Mouse (Mus musculus) T-helper 1 cell (primary cell): ENCODE results near the gene Fndc7.
"Not testable (repeated sequence)": the region's sequence is repeated elsewhere in the genome, so short reads cannot be mapped to it uniquely, and the experiment has no call there.

Experiments used
- in situ Hi-C: fragments of 300-600 bp; cut with MboI, MseI; formaldehyde crosslinking; loops from one replicate; pipeline ENCODE4 v1.15.1; 2025; ENCODE audit warnings: high pct_unique_total_duplicates

Gene Fndc7

DNA sequence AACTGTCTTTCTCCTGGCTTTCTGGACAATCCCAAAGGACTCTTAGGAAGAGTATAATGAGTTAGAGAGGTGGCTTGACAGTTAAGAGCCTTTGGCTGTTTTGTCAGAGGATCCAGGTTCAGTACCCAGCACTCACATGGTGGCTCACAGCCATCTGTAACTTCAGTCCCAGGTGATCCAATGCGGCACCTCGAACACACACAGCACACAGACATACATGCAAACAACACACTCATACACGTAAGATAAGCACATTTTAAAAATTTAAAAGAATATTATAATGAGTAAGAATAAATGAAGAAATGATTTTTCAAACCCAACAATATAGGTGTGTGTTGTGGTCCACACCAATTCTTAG lies 2.2 kb downstream of the Fndc7 start:
- in situ Hi-C loops = loop anchor here (5.0 kb wide), 1 partner anchor 35 kb away; no protein-coding TSS in a partner anchor

DNA sequence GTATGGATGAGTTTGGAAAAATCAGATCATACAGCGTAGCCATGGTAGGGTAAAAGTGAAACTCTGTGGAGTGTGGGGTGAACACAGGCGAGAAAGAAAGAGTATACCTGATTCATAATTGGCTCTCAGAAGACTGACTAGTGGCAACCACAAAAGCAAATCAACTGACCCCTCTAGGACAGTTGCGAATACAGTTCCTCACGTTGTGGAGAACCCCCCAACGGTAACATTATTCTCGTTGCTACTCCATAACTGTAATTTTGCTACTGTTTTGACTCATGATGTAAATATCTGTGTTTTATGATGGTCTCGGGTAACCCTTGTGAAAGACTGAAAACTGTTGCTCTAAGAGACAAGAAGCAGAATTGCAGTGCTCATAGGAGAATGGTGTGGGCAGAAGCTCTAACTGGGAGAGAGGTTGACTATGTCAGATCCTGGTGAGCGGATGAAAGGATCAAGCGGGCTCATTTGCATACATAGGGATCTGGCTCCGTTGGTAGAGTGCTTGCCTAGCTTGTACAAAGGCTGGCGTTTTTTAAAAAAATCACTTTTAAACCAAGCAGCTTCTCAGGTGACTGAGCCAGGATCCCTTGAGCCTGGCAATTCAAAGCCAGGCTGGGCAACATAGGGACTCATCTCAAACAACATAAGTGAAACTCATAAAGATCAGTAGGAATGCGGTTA lies 2.7 kb downstream of the Fndc7 start:
- in situ Hi-C loops = loop anchor here (5.0 kb wide), 1 partner anchor 35 kb away; no protein-coding TSS in a partner anchor

DNA sequence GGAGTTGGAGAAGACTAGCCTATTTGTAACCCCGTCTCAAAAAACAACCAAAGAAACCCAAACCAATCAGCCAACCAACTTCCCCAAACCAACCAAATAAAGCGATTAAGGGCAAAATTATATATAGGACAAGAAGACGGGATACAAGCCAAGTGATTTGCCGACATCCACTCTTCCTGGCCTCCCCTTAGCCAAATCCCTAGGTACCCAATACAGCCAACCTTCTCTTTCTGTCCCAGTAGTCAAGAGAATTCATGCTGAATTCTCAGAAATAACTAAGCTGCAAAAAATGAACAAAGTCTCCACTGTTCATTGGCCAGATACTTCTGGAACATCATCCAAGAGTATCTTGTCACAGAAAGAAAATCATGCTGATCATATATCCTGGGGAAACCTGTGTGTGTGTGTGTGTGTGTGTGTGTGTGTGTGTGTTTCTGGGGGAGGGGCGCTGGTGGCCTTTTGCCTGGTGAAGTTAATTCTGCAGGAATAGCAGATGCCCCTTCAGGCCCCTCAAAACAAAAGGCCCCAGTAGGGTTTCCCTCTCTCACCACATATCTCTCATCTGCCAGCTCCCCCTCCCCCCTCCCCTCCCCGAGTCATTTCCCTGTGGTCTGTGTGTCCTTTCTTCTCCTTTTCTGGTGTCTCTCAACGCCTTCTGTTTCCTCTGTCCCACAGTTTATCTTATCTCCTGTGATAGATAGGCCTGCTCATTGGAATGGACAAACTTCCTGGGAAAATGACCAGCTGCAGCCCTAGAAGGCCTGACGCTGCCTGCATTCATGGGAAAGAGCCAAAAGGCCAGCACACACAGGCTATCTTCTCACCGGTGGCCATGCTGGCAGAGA lies 3.9 kb downstream of the Fndc7 start:
- in situ Hi-C loops = loop anchor here (5.0 kb wide), 1 partner anchor 34 kb away; no protein-coding TSS in a partner anchor

DNA sequence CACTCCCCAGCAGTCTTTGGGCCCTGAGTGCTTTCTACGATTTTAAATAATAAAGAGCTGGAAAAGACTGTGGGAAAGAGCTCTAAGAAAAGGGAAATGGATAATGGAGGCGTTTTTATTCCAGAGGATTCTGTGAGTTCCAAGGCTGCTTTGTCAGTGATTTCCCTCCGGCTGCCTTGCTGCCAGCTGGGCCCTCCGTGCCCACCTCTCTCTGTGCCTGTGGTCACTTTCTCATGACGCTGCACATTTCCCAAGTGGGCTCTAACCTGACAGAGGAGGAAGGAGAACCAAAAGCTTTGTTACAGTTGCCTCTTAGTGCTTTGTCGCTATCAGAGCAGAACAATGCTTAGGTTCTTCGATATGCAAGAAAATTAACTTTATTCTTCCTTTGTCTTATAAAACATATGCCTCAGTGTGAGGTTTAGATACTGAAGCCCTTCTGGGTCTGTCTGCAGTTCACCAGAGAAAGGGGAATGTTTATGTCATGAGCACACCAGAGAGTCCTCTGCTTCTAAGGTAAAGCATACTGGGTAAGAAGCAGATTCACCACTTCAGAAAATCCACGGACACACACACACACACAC lies 5.0 kb downstream of the Fndc7 start:
- in situ Hi-C loops = loop anchor here (5.0 kb wide), 1 partner anchor 32 kb away; no protein-coding TSS in a partner anchor

DNA sequence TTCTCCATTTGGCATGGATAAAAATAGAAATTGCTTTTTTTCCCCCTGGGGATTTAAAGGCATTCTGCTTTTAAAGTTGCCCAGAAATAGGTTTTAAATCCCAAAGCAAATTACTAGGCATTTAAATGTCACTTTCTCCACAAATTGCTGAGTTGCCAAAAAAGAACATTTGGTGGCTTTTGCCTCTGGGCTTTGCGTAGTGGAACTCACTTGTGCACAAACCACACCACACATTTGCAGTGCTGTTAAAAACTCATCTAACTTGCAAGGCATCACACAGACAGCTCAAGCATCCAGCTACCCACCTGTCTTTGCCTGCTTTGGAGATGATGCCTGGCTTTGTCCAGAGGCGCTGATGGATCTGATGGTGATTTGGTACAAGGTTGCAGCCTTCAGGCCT lies 6.7 kb downstream of the Fndc7 start:
- in situ Hi-C loops = no loop called here

DNA sequence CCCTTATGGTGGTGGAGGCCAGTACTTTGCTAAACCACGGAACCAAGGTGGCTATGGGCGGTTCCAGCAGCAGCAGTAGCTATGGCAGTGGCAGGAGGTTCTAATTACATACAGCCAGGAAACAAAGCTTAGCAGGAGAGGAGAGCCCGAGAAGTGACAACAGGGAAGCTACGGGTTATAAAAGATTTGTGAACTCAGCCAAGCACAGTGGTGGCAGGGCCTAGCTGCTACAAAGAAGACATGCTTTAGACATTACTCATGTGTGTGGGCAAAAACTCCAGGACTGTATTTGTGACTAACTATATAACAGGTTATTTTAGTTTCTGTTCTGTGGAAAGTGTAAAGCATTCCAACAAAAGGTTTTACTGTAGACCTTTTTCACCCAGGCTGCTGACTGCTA lies 7.9 kb downstream of the Fndc7 start:
- in situ Hi-C loops = not testable (repeated sequence)

DNA sequence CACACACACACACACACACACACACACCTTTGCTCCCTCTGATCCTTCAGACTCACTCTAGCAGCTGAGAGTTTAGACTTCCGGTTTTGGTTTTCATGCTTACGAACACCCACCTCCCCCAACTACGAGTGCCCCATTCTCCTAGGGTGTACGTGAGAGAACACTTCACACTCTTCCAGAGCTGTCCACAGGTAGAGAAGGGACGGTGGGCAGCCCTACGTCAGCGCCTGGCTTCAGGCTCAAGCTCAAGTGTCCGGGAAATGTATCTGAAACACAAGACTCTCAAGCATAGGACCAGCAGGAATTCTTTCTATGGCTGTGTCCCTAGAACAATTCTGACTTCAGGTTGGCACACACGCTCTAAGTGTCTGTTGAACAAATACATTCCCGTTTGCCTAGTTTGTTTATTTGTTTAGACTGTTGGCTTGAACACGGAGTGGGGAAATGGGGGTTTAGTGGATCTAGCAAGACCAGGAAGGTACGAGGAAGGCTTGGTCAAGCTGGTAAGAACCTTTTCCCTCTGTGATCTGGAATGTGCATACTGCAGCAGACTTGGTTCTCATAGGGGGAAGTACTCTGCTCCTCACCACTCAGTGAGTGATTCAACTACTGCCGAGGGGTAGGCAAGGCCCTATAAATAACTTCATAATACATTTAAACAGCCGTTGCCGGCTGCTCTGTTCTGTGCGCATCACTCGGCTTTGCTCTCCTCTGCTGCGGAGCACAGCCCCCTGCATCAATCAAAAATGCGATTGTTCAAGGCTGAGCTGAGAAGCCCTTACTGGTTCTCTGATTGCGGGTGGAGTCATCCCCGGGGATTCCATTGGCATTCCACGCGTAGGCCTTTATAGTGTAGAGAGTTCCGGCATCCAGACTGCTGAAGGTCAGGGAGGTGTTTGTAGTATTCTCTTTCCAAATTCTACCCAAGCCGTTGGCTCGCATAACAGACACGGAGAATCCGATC lies 9.0 kb downstream of the Fndc7 start:
- in situ Hi-C loops = no loop called here

DNA sequence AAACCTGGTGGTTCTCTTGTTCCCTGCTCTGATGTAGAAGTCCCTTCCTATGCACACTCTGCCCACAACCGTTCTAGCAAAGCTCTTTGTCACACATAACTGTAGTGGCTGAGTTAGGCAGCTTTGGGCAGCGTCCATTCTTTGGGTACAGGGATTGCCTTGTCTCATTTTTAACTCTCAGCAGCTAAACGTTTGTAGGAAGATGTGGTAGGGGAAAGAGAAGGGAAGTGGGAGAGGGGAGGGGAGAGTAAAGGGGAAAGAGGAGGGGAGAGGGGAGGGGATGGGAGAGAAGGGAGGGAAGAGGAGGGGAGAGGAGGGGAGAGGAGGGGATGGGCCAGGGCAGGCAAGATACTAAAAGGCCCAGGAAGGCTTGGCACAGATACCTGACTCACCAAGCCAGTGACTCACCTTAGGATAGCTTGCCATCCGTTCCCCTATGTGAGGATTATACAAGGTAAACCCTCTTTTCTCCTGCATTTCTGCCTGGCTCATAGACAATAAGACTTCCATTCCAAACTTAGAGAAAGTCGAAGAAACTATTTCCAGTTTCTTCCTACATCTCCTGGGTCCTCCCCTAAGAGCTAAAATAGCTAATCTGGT lies 9.9 kb downstream of the Fndc7 start:
- in situ Hi-C loops = no loop called here

DNA sequence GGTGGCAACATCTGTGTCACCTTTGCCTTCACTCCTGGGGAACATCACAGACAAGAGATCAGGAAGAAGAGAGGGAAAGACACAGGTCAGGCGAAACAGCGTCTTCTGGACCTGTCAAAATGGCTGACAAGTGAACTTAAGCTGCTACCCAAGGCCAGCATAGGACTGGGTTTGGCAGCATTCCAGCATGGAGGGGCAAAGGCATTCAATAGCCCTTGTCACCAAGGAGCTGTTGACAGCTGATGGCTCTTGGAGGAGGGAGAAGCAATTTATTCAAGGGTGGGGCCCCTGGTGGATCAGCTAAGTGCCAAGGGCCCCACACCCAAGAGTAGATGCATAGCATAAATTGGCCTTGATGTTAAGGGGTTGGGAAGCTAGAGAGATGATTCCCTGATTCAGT lies 10.7 kb downstream of the Fndc7 start:
- in situ Hi-C loops = no loop called here

DNA sequence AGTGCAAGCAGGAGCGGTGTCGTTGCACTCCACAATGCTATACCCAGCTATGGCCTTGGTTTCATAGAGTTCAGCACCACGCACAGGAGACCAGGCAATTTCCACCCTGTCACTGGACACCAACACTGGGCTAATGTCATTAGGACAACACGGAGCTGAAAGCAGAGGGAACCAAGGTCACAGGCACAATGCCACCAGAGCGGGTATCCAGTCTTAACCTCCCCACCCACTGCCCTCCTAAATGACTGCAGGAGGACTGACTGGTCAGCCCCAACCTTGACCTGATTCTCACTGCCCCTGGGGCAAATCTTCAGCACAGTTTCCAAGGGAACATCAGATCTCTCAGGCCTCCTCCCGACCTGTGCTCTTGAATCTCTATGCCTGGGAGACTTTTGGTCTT lies 19.2 kb downstream of the Fndc7 start:
- in situ Hi-C loops = no loop called here

DNA sequence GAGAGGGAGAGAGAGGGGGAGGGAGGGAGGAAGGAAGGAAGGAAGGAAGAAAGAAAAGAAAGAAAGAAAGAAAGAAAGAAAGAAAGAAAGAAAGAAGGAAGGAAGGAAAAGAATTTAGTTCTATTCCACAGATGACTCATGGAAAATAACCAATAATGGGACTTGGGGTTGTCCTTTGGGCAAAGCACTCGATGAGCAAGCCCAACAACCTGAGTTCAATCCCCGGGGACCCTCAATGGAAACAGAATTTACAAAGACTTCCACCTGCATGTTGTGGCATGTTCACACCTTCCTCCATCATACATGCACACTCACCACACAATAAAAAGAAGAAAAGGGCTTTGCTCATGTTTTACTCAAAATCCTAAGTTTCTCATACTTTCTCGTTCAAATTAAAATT lies 22.4 kb downstream of the Fndc7 start:
- in situ Hi-C loops = no loop called here

DNA sequence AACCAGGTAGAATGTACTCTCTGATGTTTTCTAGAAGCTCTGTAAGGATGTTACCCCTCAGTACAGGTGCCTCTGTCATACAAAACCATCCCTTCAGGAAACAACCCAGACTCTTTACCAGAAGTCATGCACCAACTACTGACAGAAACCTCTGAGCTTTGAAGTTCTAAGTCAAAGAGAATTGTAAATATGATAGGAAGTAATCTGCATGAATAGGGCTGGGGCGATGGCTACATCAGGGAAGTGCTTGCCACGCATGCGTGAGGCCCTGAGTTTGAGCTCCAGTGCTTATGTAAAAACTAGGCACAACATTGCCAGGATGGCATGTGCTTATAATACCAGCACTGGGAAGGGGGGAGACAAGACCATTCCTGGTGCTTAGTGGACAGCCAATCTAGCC lies 24.1 kb downstream of the Fndc7 start:
- in situ Hi-C loops = no loop called here

DNA sequence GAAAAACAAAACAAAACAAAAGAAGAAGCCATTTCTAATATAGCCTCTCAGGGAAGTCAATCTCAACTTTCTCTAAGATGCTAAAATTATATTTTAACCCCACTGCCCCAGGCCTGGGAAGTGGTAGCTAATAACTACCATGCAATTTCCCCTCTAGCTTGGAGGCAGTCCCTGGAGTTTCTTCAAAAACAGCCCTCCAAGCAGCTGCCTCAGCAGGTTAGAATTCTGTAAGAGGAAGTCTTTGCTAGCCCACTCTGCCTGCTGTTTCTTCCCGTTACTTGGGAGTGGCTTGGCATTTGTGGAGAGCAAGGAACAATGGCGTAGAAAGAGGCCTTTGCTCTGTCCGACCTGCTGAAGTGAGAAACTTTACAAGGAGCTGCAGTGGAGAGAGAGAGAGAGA lies 24.7 kb downstream of the Fndc7 start:
- in situ Hi-C loops = no loop called here

DNA sequence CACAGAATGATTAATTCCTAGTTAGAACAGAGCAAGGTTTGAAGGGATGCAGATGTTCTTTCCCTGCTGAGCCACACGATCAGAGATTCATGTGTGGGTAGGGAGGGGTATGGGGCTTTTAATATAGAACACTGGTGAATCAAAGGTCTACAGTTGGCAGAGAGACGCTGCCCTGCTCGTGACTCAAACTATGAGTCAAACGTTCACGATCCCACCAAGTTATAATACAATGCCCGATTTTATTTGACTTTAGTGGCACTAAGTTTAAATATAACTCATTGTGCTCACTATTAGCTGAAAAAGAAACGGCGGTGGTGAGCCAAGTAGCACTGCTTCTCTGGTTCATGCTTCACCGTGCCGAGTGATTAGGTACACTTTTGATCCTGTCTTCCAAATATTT lies 26.7 kb downstream of the Fndc7 start:
- in situ Hi-C loops = no loop called here

DNA sequence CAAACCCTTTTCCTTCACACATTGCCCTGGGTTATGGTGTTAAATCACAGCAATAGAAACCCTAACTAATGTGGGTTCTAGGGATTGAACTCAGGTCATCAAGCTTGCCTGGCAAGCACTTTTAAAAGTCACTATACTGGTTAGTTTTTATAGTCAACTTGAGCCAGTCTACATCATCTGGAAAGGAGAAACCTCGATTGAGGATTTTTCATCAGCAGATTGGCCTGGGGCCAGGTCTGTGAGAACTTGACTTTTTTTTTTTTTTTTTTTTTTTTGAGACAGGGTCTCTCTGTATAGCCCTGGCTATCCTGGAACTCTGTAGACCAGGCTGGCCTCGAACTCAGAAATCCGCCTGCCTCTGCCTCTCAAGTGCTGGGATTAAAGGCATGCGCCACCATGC lies 27.5 kb downstream of the Fndc7 start:
- in situ Hi-C loops = not testable (repeated sequence)

DNA sequence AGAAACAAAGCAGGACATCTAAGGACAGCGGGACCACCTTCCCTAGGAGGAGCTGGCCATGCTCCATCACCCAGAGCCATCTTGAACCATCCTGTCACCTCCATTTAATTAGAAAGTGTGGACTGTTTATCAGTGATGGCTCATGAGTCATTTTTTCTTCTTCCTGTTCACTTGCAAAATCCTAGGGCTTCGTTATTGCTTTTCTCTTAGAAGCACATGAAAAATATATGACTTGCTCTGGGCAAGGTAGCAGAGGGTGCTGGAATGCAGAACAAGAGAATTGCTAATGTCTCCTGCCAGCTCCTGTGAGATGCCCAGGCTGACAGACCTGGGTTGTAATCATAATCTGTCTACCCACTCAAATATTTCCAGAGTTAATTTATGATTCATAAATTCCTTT lies 29.0 kb downstream of the Fndc7 start:
- in situ Hi-C loops = no loop called here

DNA sequence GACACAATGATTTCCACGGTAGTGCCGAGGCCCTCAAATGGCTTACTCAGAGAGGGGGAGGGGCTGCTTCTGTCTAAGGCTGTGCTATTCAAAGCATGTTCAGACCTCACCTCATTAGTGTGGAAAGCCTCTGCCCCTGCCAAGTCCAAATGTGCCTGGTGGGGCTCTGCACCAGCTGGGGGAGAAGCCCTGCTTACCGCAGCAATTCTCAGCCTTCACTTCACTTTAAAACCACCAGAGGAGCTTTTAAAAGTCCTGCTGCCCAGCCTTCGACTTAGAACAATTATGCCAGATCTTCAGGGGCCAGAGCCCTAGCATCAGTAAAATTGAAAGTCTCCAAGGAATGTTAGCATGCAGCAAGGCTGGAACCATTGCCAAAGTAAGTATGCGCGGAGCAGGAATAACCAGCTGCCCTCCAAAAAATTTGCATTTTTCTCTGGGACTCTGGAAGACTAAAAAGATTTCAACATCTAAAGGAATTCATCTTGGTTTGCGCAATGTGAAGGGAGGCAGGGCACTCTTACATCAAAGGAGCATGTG lies 31.5 kb downstream of the Fndc7 start:
- in situ Hi-C loops = no loop called here

DNA sequence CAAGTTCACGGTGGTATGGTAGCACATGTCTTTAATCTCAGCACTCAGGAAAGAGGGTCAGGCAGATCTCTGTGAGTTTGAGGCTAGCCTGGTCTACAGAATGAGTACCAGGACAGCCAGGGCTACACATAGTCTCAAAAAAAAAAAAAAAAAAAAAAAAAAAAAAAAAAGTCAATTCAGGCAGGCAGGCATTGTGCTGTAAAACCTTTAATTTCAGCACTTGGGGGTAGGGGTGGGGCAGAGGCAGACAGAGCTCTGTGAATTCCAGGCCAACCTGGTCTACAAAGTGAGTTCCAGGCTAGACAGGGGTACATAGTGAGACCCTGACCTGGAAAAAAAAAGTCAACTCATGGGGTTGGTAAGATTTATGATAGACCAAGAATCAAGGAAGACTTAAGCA lies 32.1 kb downstream of the Fndc7 start:
- in situ Hi-C loops = no loop called here

DNA sequence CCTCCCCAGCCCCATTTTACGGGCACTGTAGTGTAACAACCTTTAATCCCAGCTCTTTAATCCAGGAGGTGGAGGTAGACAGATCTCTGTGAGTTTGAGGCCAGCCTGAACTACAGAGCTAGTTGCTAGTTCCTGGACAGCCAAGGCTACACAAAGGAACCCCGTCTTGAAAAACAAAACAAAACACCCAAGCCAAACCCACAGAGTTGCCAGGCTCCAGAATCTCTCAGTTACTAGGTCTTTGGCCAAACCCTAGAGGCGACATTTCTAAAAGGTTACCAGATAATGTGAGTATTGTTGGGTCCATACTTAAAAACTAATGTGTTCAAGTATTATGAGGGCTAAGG lies 32.7 kb downstream of the Fndc7 start:
- in situ Hi-C loops = no loop called here

DNA sequence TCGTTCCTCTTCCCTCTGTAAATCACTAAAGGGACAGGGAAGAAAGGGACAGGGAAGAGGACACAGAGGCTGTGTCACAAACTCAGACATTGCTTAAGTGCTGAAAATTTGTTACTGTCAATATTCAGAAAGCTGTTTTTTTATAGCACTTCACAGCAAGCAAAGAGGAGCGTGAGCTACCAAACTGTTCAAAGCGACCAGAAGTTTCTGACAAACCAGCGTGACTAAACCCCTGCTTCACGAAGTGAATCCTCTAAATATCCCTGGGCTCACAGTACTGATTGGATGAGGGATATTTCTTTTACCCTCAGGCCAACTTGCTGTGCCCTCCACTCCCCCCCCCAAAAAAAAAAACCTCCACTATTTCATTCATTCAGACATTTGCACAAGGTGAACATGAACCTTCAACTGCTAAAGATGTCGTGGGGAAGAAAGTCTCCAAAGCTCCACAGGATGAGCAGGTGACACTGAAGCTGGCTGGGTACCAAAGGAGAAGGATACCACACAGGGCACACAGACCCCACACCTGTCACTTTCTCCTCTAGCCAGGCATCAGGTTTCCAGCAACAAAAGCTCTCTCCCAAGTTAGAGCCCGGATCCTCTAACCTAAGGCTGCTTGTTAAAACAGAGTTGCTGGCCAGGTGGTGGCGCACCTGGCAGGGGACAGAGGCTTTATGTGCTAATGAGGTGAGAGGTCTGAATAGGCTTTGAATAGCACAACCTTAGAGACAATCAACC lies 33.3 kb downstream of the Fndc7 start:
- in situ Hi-C loops = no loop called here
